Mouse (Mus musculus) embryonic facial prominence, embryonic 14.5 days (tissue): ENCODE results near the gene Tnpo3. TPM values are rescaled to one million over a fixed set of nuclear protein-coding genes. Genes with fewer than 3 reads are reported as not detected.
"Not testable (repeated sequence)": the region's sequence is repeated elsewhere in the genome, so short reads cannot be mapped to it uniquely, and the experiment has no call there.

ENCODE experiments used
- ATAC-seq: fragments of 200-750 bp; cut with Nextera tagmentation; 2 replicates; pipeline ENCODE4 v1.8.0; 2017; ENCODE audit warnings: low read depth, moderate number of reproducible peaks, moderate TSS enrichment
- DNase-seq: peaks from one replicate; pipeline ENCODE4 v3.0.0-alpha.2; 2015; ENCODE audit warnings: low spot score
- H3K27ac ChIP-seq: fragments of 300-500 bp; sonication (generic); replicated peaks from 2 replicates; pipeline ENCODE4 v1.5.1; 2014; ENCODE audit warnings: low read depth, mild to moderate bottlenecking, low read length, moderate library complexity
- H3K27me3 ChIP-seq: fragments of 300-500 bp; sonication (generic); replicated peaks from 2 replicates; pipeline ENCODE4 v1.6.1; 2014; ENCODE audit warnings: low read length; ENCODE audit not compliant: control insufficient read depth, insufficient read depth
- H3K36me3 ChIP-seq: fragments of 300-500 bp; sonication (generic); 2 replicates; pipeline ENCODE4 v1.6.1; 2014; ENCODE audit warnings: low read length, mixed read lengths; ENCODE audit not compliant: control insufficient read depth, insufficient read depth
- H3K4me1 ChIP-seq: fragments of 300-500 bp; sonication (generic); 2 replicates; pipeline ENCODE4 v1.6.1; 2014; ENCODE audit warnings: antibody characterized with exemption, low read length; ENCODE audit not compliant: control insufficient read depth, insufficient read depth
- H3K4me2 ChIP-seq: fragments of 300-500 bp; sonication (generic); 2 replicates; pipeline ENCODE4 v1.6.1; 2014; ENCODE audit warnings: low read depth, mild to moderate bottlenecking, low read length, moderate library complexity, mixed read lengths
- H3K4me3 ChIP-seq: fragments of 300-500 bp; sonication (generic); 2 replicates; pipeline ENCODE4 v1.5.1; 2014; ENCODE audit warnings: low read depth, mild to moderate bottlenecking, low read length
- H3K9ac ChIP-seq: fragments of 300-500 bp; sonication (generic); 2 replicates; pipeline ENCODE4 v1.6.1; 2014; ENCODE audit warnings: low read depth, mild to moderate bottlenecking, low read length, moderate library complexity, mixed read lengths
- H3K9me3 ChIP-seq: fragments of 300-500 bp; sonication (generic); 2 replicates; pipeline ENCODE4 v1.6.1; 2016; ENCODE audit warnings: low read length; ENCODE audit not compliant: control insufficient read depth
- WGBS: fragments of 180-500 bp; shearing (Covaris S2); extraction: QIAGEN DNeasy Blood & Tissue Kit; methylation state at CpG from one replicate; pipeline ENCODE4 v1.1.7; 2014; 5-methylcytosine and 5-hydroxymethylcytosine counted together
- polyA plus RNA-seq: library from polyadenylated mRNA; unstranded; fragments of >200 nt; fragmentation: Nextera tagmentation; extraction: Ambion mirVana; gene quantifications from 2 replicates; pipeline ENCODE4 v1.2.1, GENCODE M21; 2014

Gene Tnpo3
- polyA plus RNA-seq, 1 experiment from 2014 or later = 78.7 TPM

GRCm38 (mm10) chr6:29580770-29581169 lies 28.9 kb downstream of the Tnpo3 start:
- DNase-seq (no peak), ATAC-seq (no peak)
- Histone ChIP-seq H3K4me1 (no peaks in the 10 kb centered on the region), H3K4me3 (no peak overlapping the region), H3K4me2 (no peak overlapping the region), H3K27ac (no peak overlapping the region), H3K27me3 (no peaks in the 10 kb centered on the region), H3K9ac (no peak overlapping the region), H3K9me3 (peaks cover 4% of the 10 kb centered on the region; the same call in 1 of the 2 replicates), H3K36me3 (peaks cover 83% of the 10 kb centered on the region)
- 87% methylated on average over 1 of the region's 1 CpGs for WGBS

GRCm38 (mm10) chr6:29576388-29576787 lies 33.3 kb downstream of the Tnpo3 start:
- not testable (repeated sequence) for H3K4me2 ChIP-seq, H3K9ac ChIP-seq, ATAC-seq, H3K4me1 ChIP-seq, H3K27ac ChIP-seq, H3K9me3 ChIP-seq, H3K4me3 ChIP-seq, H3K27me3 ChIP-seq, DNase-seq
- 85% methylated on average over 3 of the region's 3 CpGs for whole genome bisulfite sequencing
- peaks cover 89% of the 10 kb centered on the region for H3K36me3 ChIP-seq

GRCm38 (mm10) chr6:29557112-29557511 lies 52.6 kb downstream of the Tnpo3 start:
- no peak overlapping the region for H3K4me2 ChIP-seq
- 95% methylated on average over 2 of the region's 2 CpGs for WGBS
- no peaks in the 10 kb centered on the region for H3K27me3 ChIP-seq
- H3K27ac ChIP-seq = no peak overlapping the region
- no peak overlapping the region for H3K4me3 ChIP-seq
- no peak overlapping the region for H3K9ac ChIP-seq
- peaks cover 96% of the 10 kb centered on the region for H3K36me3 ChIP-seq
- no peaks in the 10 kb centered on the region for H3K9me3 ChIP-seq
- DNase-seq = no peak
- no peak for ATAC-seq
- H3K4me1 ChIP-seq = no peaks in the 10 kb centered on the region

- Histone ChIP-seq H3K27ac (no peak overlapping the region), H3K4me3 (no peak overlapping the region)
These were observed 57.2 kb downstream of the Tnpo3 start for GRCm38 (mm10) chr6:29552526-29552925.

GRCm38 (mm10) chr6:29548086-29548485 lies 61.6 kb downstream of the Tnpo3 start:
- DNase-seq (peak; percentile 46), ATAC-seq (no peak)
- H3K4me2 ChIP-seq = no peak overlapping the region
- H3K36me3 ChIP-seq = peaks cover 92% of the 10 kb centered on the region
- no peaks in the 10 kb centered on the region for H3K27me3 ChIP-seq
- 86% methylated on average over 1 of the region's 1 CpGs for WGBS
- no peak overlapping the region for H3K4me3 ChIP-seq
- H3K4me1 ChIP-seq = no peaks in the 10 kb centered on the region
- no peak overlapping the region; the same call in 1 of the 2 replicates for H3K27ac ChIP-seq
- no peaks in the 10 kb centered on the region for H3K9me3 ChIP-seq
- H3K9ac ChIP-seq = no peak overlapping the region

More at GRCm38 (mm10) chr6:29552526-29552925, 57.2 kb downstream of the Tnpo3 start:
- 85% methylated on average over 2 of the region's 2 CpGs for WGBS
- Histone ChIP-seq H3K9me3 (no peaks in the 10 kb centered on the region), H3K4me1 (no peaks in the 10 kb centered on the region), H3K36me3 (peaks cover 92% of the 10 kb centered on the region), H3K4me2 (no peak overlapping the region), H3K27me3 (no peaks in the 10 kb centered on the region), H3K9ac (no peak overlapping the region)
- ATAC-seq (no peak), DNase-seq (no peak)

GRCm38 (mm10) chr6:29547582-29547981 lies 62.1 kb downstream of the Tnpo3 start:
- DNase-seq = peak; percentile 34
- Histone ChIP-seq H3K27me3 (no peaks in the 10 kb centered on the region), H3K9ac (no peak overlapping the region), H3K4me2 (no peak overlapping the region), H3K4me3 (no peak overlapping the region), H3K27ac (no peak overlapping the region), H3K4me1 (no peaks in the 10 kb centered on the region), H3K9me3 (no peaks in the 10 kb centered on the region), H3K36me3 (peaks cover 92% of the 10 kb centered on the region)
- no peak for ATAC-seq

- H3K36me3 ChIP-seq = peaks cover 90% of the 10 kb centered on the region
- 94% methylated on average over 2 of the region's 2 CpGs for WGBS
These were observed 64.1 kb downstream of the Tnpo3 start for GRCm38 (mm10) chr6:29545611-29546010.

GRCm38 (mm10) chr6:29540956-29541355 lies 68.7 kb downstream of the Tnpo3 start:
- Histone ChIP-seq H3K27me3 (no peaks in the 10 kb centered on the region), H3K9ac (no peak overlapping the region), H3K36me3 (peaks cover 69% of the 10 kb centered on the region), H3K4me3 (no peak overlapping the region), H3K4me1 (no peaks in the 10 kb centered on the region), H3K9me3 (no peaks in the 10 kb centered on the region), H3K27ac (no peak overlapping the region), H3K4me2 (no peak overlapping the region)
- ATAC-seq = no peak
- DNase-seq = no peak
- 91% methylated on average over 1 of the region's 1 CpGs for WGBS

More at GRCm38 (mm10) chr6:29545611-29546010, 64.1 kb downstream of the Tnpo3 start:
- Histone ChIP-seq H3K9ac (no peak overlapping the region), H3K4me3 (no peak overlapping the region), H3K4me1 (no peaks in the 10 kb centered on the region), H3K9me3 (no peaks in the 10 kb centered on the region), H3K27ac (no peak overlapping the region), H3K4me2 (no peak overlapping the region), H3K27me3 (no peaks in the 10 kb centered on the region)
- ATAC-seq (no peak), DNase-seq (no peak)

GRCm38 (mm10) chr6:29540223-29540622 lies 69.5 kb downstream of the Tnpo3 start:
- no peaks in the 10 kb centered on the region for H3K4me1 ChIP-seq
- H3K36me3 ChIP-seq = peaks cover 61% of the 10 kb centered on the region
- H3K27ac ChIP-seq = no peak overlapping the region
- H3K4me3 ChIP-seq = no peak overlapping the region
- ATAC-seq (no peak), DNase-seq (no peak)
- WGBS = 92% methylated on average over 6 of the region's 6 CpGs
- H3K4me2 ChIP-seq = no peak overlapping the region
- no peaks in the 10 kb centered on the region for H3K9me3 ChIP-seq
- H3K9ac ChIP-seq = no peak overlapping the region
- no peaks in the 10 kb centered on the region for H3K27me3 ChIP-seq
